Mouse (Mus musculus): ENCODE measurements around the gene Mroh2a. TPM values are rescaled to one million over a fixed set of nuclear protein-coding genes. Genes with fewer than 3 reads are reported as not detected.

Gene Mroh2a
- polyA plus RNA-seq, 1 experiment from 2014 or later, result 1.6 TPM

DNA sequence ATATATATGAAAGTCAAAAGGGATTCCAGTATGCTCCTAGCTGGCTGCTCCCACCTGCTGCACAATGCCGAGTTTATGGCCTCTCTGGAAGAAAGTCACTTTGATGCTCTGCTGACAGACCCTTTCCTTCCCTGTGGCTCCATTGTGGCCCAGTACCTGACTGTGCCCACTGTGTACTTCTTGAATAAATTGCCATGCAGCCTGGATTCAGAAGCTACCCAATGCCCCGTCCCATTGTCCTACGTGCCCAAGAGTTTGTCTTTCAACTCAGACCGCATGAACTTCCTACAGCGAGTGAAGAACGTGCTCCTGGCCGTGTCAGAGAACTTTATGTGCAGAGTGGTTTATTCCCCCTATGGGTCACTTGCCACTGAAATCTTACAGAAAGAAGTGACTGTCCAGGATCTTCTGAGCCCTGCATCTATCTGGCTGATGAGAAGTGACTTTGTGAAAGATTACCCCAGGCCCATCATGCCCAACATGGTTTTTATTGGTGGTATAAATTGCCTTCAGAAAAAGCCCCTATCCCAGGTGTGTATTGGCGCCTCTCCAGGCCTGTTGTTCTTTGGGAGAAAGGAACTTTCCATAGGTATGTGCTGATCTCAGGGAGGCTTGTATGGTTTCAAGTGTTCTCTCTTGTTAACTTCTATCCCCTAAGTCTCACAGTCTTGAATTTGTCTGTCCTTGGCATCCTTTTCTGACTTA lies 14.3 kb upstream of the Mroh2a start:
- peaks cover 57% of the 10 kb centered on the region for H3K9me3 ChIP-seq
- no peak overlapping the region for H3K27ac ChIP-seq
- H3K9ac ChIP-seq, result no peak overlapping the region
- no peak overlapping the region for H3K4me3 ChIP-seq
- H3K36me3 ChIP-seq, result no peaks in the 10 kb centered on the region
- ATAC-seq (ENCODE audit: insufficient number of reproducible peaks, insufficient read depth, low FRiP score, low TSS enrichment), result no peak; the same call in 1 of the 2 replicates
- 62% methylated on average over 8 of the region's 8 CpGs for WGBS
- no peaks in the 10 kb centered on the region for H3K4me1 ChIP-seq
- no peaks in the 10 kb centered on the region for H3K27me3 ChIP-seq
- H3K4me2 ChIP-seq (replicated peaks), result no peak overlapping the region

DNA sequence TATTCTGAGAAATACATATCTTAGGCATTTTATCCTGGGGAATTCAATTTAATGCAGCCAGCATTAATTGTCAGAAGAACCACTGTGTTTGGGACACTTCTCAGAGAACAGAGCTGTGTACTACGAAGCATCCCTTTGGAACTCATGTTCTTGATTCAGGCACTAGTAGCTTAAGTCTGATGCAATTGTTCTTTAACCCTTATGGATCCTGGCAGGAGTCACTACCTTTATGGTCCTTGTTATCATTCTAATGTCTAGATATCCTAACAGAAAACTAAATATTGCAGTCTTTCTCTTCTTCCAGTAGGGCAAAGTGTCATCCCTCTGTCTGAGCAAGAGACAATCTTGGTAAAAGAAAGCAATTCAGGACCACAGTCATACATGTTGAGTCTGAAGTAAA lies 13.7 kb upstream of the Mroh2a start:
- Histone ChIP-seq H3K4me2 (replicated peaks) (no peak overlapping the region), H3K4me3 (no peak overlapping the region), H3K9me3 (peaks cover 60% of the 10 kb centered on the region), H3K27ac (no peak overlapping the region), H3K4me1 (no peaks in the 10 kb centered on the region), H3K9ac (no peak overlapping the region), H3K36me3 (no peaks in the 10 kb centered on the region), H3K27me3 (no peaks in the 10 kb centered on the region)
- ATAC-seq (ENCODE audit: insufficient number of reproducible peaks, insufficient read depth, low FRiP score, low TSS enrichment), result no peak
- WGBS, result 75% methylated on average over 1 of the region's 1 CpGs

- no peak overlapping the region for H3K9ac ChIP-seq
- WGBS, result 81% methylated on average over 2 of the region's 2 CpGs
- ATAC-seq (ENCODE audit: insufficient number of reproducible peaks, insufficient read depth, low FRiP score, low TSS enrichment), result no peak
Measured at GRCm38 (mm10) chr1:88213766-88214461, 12.9 kb upstream of the Mroh2a start.

DNA sequence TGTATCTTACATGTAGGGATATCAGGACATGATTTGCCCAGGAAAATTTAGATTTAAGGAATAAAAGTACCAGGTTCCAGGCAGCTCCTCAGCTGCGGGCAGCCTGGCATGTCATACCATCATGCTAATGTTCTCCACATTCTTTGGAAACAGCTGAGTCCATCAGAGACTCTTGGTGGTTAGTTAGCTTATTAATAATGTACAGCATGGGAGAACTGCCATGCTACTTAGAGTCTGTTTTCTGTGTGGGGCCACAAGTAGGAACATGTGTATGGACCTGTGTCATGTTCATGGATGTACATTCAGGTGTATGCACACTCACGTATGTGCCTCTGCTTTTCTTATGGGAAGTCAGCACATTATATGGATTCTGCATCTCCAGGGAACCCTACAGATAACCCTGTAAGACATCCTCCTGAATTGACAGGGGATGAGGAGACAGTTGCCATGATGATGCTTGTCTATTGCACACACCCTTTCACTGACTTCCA lies 12.3 kb upstream of the Mroh2a start:
- no peak for ATAC-seq (ENCODE audit: insufficient number of reproducible peaks, insufficient read depth, low FRiP score, low TSS enrichment)
- no peak overlapping the region for H3K27ac ChIP-seq
- 78% methylated on average over 2 of the region's 2 CpGs for WGBS
- no peak overlapping the region for H3K4me3 ChIP-seq
- no peaks in the 10 kb centered on the region for H3K4me1 ChIP-seq
- H3K36me3 ChIP-seq, result no peaks in the 10 kb centered on the region
- H3K27me3 ChIP-seq, result no peaks in the 10 kb centered on the region
- H3K9ac ChIP-seq, result no peak overlapping the region
- H3K9me3 ChIP-seq, result peaks cover 60% of the 10 kb centered on the region
- H3K4me2 ChIP-seq (replicated peaks), result no peak overlapping the region

More at GRCm38 (mm10) chr1:88213766-88214461, 12.9 kb upstream of the Mroh2a start:
- no peak overlapping the region for H3K4me3 ChIP-seq
- no peaks in the 10 kb centered on the region for H3K4me1 ChIP-seq
- no peaks in the 10 kb centered on the region for H3K27me3 ChIP-seq
- no peaks in the 10 kb centered on the region for H3K36me3 ChIP-seq
- H3K4me2 ChIP-seq (replicated peaks), result no peak overlapping the region
- no peak overlapping the region for H3K27ac ChIP-seq
- H3K9me3 ChIP-seq, result peaks cover 60% of the 10 kb centered on the region

DNA sequence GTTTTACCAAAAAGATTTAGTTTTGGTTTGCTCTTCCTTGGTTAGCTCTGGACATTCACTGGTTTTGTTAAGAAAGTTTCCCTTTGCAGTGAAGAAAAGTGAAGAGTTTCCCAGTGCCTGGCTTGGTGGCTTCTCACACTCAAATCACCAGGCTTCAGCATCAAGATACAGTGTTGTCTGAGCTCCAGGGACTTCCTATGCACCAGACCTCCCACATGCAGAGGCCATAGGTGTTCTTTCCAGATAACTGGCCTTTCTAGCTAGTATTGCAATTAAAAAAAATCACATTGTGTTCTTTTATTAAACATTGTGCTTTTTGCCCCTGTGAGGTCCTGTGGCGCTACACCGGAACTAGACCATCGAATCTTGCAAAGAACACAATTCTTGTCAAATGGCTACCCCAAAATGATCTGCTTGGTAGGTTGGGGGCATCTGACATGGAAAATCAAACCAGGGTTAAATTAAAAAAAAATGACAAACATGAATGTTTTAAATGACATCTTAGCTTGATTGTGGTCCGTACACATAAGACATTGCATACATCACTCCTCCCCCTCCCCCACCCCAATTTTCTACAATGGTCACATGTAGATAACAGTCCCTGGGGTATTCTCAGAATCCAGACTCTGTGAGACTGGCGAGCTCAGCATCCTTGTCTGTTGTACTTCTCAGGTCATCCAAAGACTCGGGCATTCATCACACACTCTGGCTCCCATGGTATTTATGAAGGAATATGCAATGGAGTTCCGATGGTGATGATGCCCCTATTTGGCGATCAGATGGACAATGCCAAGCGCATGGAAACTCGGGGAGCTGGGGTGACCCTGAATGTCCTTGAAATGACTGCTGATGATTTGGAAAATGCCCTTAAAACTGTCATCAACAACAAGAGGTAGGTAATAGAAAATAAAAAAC lies 11.1 kb upstream of the Mroh2a start:
- Histone ChIP-seq H3K9ac (no peak overlapping the region), H3K4me1 (no peaks in the 10 kb centered on the region), H3K27me3 (no peaks in the 10 kb centered on the region), H3K4me2 (replicated peaks) (no peak overlapping the region), H3K36me3 (no peaks in the 10 kb centered on the region), H3K9me3 (peaks cover 60% of the 10 kb centered on the region), H3K27ac (no peak overlapping the region), H3K4me3 (no peak overlapping the region)
- WGBS, result 69% methylated on average over 10 of the region's 10 CpGs
- ATAC-seq (ENCODE audit: insufficient number of reproducible peaks, insufficient read depth, low FRiP score, low TSS enrichment), result no peak

DNA sequence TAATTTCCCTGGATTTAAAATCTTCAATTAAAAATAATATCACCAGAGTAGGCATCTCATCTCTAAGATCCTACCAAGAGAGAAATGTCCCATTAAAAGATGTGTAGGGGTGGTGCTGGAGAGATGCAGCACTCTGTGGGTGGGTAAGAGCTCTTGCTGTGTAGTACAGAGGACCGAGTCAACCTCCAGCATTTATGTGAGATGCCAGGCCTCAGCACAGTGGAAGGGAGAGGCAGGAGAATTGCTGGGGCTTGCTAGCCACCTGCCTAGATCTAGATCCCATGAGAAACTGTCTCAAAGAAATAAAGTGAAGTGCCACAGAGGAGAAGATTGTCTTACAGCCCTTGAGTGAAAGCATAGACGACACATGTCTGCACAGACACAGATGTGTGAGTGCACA lies 10.2 kb upstream of the Mroh2a start:
- no peak overlapping the region for H3K9ac ChIP-seq
- 52% methylated on average over 2 of the region's 2 CpGs for WGBS

DNA sequence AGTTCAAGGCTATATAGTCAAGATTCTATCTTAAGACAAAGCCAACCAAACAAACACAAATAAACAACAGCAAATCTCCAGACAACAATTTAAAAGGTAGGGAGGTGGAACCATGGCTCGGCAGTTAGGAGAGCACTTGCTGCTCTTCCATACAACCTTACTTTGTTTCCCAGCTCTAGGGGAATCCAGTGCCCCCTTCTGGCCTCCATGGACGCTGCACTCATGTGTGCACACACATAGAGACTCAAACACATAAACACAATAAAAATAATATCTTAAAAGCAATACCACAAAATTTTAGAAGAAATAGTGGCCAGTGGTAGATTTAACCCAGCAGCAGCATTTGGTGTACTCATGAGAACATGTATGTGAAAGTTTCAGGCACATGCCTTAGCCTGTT lies 9.6 kb upstream of the Mroh2a start:
- Histone ChIP-seq H3K9ac (no peak overlapping the region), H3K27ac (no peak overlapping the region), H3K4me3 (no peak overlapping the region), H3K36me3 (no peaks in the 10 kb centered on the region), H3K4me1 (no peaks in the 10 kb centered on the region), H3K9me3 (peaks cover 50% of the 10 kb centered on the region), H3K27me3 (no peaks in the 10 kb centered on the region), H3K4me2 (replicated peaks) (no peak overlapping the region)
- no peak for ATAC-seq (ENCODE audit: insufficient number of reproducible peaks, insufficient read depth, low FRiP score, low TSS enrichment)
- 58% methylated on average over 2 of the region's 2 CpGs for whole genome bisulfite sequencing

More for the DNA sequence above, 10.2 kb upstream of the Mroh2a start:
- H3K27me3 ChIP-seq, result no peaks in the 10 kb centered on the region
- no peaks in the 10 kb centered on the region for H3K4me1 ChIP-seq
- peaks cover 56% of the 10 kb centered on the region for H3K9me3 ChIP-seq
- H3K4me2 ChIP-seq (replicated peaks), result no peak overlapping the region
- no peak overlapping the region for H3K27ac ChIP-seq
- H3K4me3 ChIP-seq, result no peak overlapping the region
- no peaks in the 10 kb centered on the region for H3K36me3 ChIP-seq
- ATAC-seq (ENCODE audit: insufficient number of reproducible peaks, insufficient read depth, low FRiP score, low TSS enrichment), result no peak

DNA sequence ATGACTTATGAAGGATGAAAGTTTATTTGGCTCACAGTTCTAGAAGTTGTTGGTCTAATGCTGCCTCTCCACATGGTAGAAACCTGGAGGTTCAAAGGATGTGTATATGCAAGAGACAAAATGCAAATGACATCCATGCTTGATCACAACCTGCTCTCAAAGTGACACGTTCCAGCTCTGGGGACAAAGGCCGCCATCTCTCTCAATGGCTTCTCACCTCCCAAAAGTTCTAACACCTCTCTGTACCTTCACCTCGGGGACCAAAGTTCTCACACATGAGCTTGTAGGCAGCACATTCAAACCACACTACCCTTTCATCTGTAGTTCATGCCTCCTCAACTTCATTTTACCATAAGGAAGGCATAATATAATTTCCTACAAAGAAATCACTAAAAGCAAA lies 9.2 kb upstream of the Mroh2a start:
- Histone ChIP-seq H3K9ac (no peak overlapping the region), H3K27me3 (no peaks in the 10 kb centered on the region), H3K4me3 (no peak overlapping the region), H3K9me3 (peaks cover 46% of the 10 kb centered on the region), H3K4me2 (replicated peaks) (no peak overlapping the region), H3K36me3 (no peaks in the 10 kb centered on the region), H3K4me1 (no peaks in the 10 kb centered on the region), H3K27ac (no peak overlapping the region)
- ATAC-seq (ENCODE audit: insufficient number of reproducible peaks, insufficient read depth, low FRiP score, low TSS enrichment), result no peak
- whole genome bisulfite sequencing, result 40% methylated on average over 3 of the region's 3 CpGs

GRCm38 (mm10) chr1:88218051-88218450 lies 8.7 kb upstream of the Mroh2a start:
- Histone ChIP-seq H3K4me2 (replicated peaks) (no peak overlapping the region), H3K4me3 (no peak overlapping the region), H3K36me3 (no peaks in the 10 kb centered on the region), H3K9ac (no peak overlapping the region), H3K27me3 (no peaks in the 10 kb centered on the region), H3K4me1 (no peaks in the 10 kb centered on the region), H3K9me3 (peaks cover 41% of the 10 kb centered on the region), H3K27ac (no peak overlapping the region)
- WGBS, result 74% methylated on average over 9 of the region's 9 CpGs
- ATAC-seq (ENCODE audit: insufficient number of reproducible peaks, insufficient read depth, low FRiP score, low TSS enrichment), result no peak

GRCm38 (mm10) chr1:88218591-88218990 lies 8.2 kb upstream of the Mroh2a start:
- H3K9ac ChIP-seq, result no peak overlapping the region
- H3K27me3 ChIP-seq, result no peaks in the 10 kb centered on the region
- H3K27ac ChIP-seq, result no peak overlapping the region
- peaks cover 36% of the 10 kb centered on the region for H3K9me3 ChIP-seq
- ATAC-seq (ENCODE audit: insufficient number of reproducible peaks, insufficient read depth, low FRiP score, low TSS enrichment), result no peak
- H3K4me2 ChIP-seq (replicated peaks), result no peak overlapping the region
- no peak overlapping the region for H3K4me3 ChIP-seq
- H3K4me1 ChIP-seq, result no peaks in the 10 kb centered on the region
- H3K36me3 ChIP-seq, result no peaks in the 10 kb centered on the region
- WGBS, result 47% methylated on average over 4 of the region's 4 CpGs

DNA sequence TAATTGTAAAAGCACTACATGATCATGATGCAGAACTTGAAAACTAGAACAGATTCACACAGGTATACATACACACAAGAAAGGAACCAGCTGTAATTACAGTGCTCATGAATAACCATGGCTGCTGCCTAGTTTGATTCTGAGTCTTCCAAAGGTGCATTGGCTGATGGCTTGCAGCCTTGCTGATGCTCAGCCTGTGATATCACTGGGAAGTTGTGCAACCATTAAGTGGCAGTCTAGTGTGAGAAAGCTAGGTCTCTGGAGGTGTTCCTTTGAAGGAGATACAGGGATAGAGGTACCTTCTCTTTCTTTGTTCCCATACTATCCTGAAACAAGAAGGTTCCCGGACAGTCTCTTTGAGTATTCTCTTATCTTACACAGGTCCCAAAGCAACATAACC lies 7.7 kb upstream of the Mroh2a start:
- peaks cover 31% of the 10 kb centered on the region for H3K9me3 ChIP-seq
- H3K27me3 ChIP-seq, result no peaks in the 10 kb centered on the region
- H3K4me2 ChIP-seq (replicated peaks), result no peak overlapping the region
- no peak overlapping the region for H3K9ac ChIP-seq
- no peaks in the 10 kb centered on the region for H3K36me3 ChIP-seq
- H3K27ac ChIP-seq, result no peak overlapping the region
- 10% methylated on average over 1 of the region's 1 CpGs for WGBS
- no peak for ATAC-seq (ENCODE audit: insufficient number of reproducible peaks, insufficient read depth, low FRiP score, low TSS enrichment)
- no peak overlapping the region for H3K4me3 ChIP-seq
- H3K4me1 ChIP-seq, result no peaks in the 10 kb centered on the region

Measured in embryonic facial prominence, embryonic 12.5 days (tissue).